Mouse (Mus musculus): Measurements from ENCODE around the gene Hexa. TPM values are rescaled to one million over a fixed set of nuclear protein-coding genes. Genes with fewer than 3 reads are reported as not detected.

The Hexa gene
- polyA plus RNA-seq, 1 experiment from 2014 or later, result 44.5 TPM

GRCm38 (mm10) chr9:59547869-59548268 is 8.5 kb downstream of the Hexa start:
- Histone ChIP-seq H3K4me1 (replicated peaks; ENCODE audit: control insufficient read depth, insufficient read depth, low read length) (no peaks in the 10 kb centered on the region), H3K9ac (ENCODE audit: low read length) (no peak overlapping the region), H3K27me3 (ENCODE audit: control insufficient read depth, insufficient read depth, low read length) (0 out of 2 replicates have a peak, but pooled peaks cover 2% of the 10 kb centered on the region), H3K36me3 (ENCODE audit: control insufficient read depth, insufficient read depth, low read length) (no peaks in the 10 kb centered on the region), H3K9me3 (ENCODE audit: control insufficient read depth, low read length) (no peaks in the 10 kb centered on the region), H3K27ac (ENCODE audit: low read depth, low read length) (no peak overlapping the region), H3K4me2 (ENCODE audit: low read depth, low read length, severe bottlenecking) (no peak overlapping the region), H3K4me3 (ENCODE audit: low read depth, low read length) (no peak overlapping the region)
- 91% methylated on average over 1 of the region's 1 CpGs for WGBS
- ATAC-seq (replicated peaks; ENCODE audit: low FRiP score) (no peak), DNase-seq (ENCODE audit: low spot score) (no peak)

DNA sequence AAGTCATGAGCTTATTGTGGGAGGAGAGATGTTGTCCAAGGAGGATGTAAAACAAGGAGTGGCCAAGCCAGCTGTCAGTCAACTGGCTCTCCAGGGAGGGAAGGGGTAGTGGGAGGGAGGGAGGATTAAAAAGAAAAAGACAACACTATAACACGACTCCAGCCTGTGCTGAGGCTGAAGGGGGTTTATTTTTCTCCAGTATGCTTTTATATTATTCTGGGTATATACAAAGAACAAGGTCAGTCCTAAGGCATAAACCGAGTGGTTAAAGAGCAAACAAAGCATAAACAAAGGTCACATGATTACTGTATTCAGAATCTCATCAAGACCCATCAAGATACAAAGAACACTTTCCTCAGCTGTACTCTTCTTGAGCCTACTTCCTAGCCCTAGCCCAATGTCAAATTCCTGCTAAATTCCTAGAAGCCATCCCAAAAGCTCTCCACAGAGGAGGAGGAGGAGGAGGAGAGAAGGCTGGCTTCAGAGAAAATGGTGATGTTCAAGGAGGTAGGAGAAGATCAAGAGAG is 9.7 kb downstream of the Hexa start:
- Histone ChIP-seq H3K27ac (ENCODE audit: low read depth, low read length) (no peak overlapping the region), H3K9me3 (ENCODE audit: control insufficient read depth, low read length) (no peaks in the 10 kb centered on the region), H3K9ac (ENCODE audit: low read length) (no peak overlapping the region), H3K36me3 (ENCODE audit: control insufficient read depth, insufficient read depth, low read length) (no peaks in the 10 kb centered on the region), H3K4me1 (replicated peaks; ENCODE audit: control insufficient read depth, insufficient read depth, low read length) (no peaks in the 10 kb centered on the region), H3K27me3 (ENCODE audit: control insufficient read depth, insufficient read depth, low read length) (0 out of 2 replicates have a peak, but pooled peaks cover 2% of the 10 kb centered on the region), H3K4me2 (ENCODE audit: low read depth, low read length, severe bottlenecking) (no peak overlapping the region), H3K4me3 (ENCODE audit: low read depth, low read length) (no peak overlapping the region)
- 52% methylated on average over 2 of the region's 2 CpGs for WGBS
- no peak for ATAC-seq (replicated peaks; ENCODE audit: low FRiP score)
- no peak for DNase-seq (ENCODE audit: low spot score)

- 90% methylated on average over 4 of the region's 4 CpGs for WGBS
- H3K27me3 ChIP-seq (ENCODE audit: control insufficient read depth, insufficient read depth, low read length), result 0 out of 2 replicates have a peak, but pooled peaks cover 2% of the 10 kb centered on the region
- no peak for ATAC-seq (replicated peaks; ENCODE audit: low FRiP score)
Observed at GRCm38 (mm10) chr9:59550077-59550476, 10.7 kb downstream of the Hexa start.

GRCm38 (mm10) chr9:59551017-59551416 is 11.7 kb downstream of the Hexa start:
- Histone ChIP-seq H3K36me3 (ENCODE audit: control insufficient read depth, insufficient read depth, low read length) (no peaks in the 10 kb centered on the region), H3K9me3 (ENCODE audit: control insufficient read depth, low read length) (no peaks in the 10 kb centered on the region), H3K27ac (ENCODE audit: low read depth, low read length) (no peak overlapping the region), H3K27me3 (ENCODE audit: control insufficient read depth, insufficient read depth, low read length) (0 out of 2 replicates have a peak, but pooled peaks cover 2% of the 10 kb centered on the region), H3K4me2 (ENCODE audit: low read depth, low read length, severe bottlenecking) (no peak overlapping the region), H3K4me1 (replicated peaks; ENCODE audit: control insufficient read depth, insufficient read depth, low read length) (no peaks in the 10 kb centered on the region), H3K9ac (ENCODE audit: low read length) (no peak overlapping the region), H3K4me3 (ENCODE audit: low read depth, low read length) (no peak overlapping the region)
- no peak for ATAC-seq (replicated peaks; ENCODE audit: low FRiP score)
- WGBS, result 90% methylated on average over 5 of the region's 5 CpGs
- no peak for DNase-seq (ENCODE audit: low spot score)

More at GRCm38 (mm10) chr9:59550077-59550476, 10.7 kb downstream of the Hexa start:
- Histone ChIP-seq H3K9me3 (ENCODE audit: control insufficient read depth, low read length) (no peaks in the 10 kb centered on the region), H3K4me3 (ENCODE audit: low read depth, low read length) (no peak overlapping the region), H3K27ac (ENCODE audit: low read depth, low read length) (no peak overlapping the region), H3K9ac (ENCODE audit: low read length) (no peak overlapping the region), H3K4me1 (replicated peaks; ENCODE audit: control insufficient read depth, insufficient read depth, low read length) (no peaks in the 10 kb centered on the region), H3K4me2 (ENCODE audit: low read depth, low read length, severe bottlenecking) (no peak overlapping the region), H3K36me3 (ENCODE audit: control insufficient read depth, insufficient read depth, low read length) (no peaks in the 10 kb centered on the region)
- DNase-seq (ENCODE audit: low spot score), result no peak

GRCm38 (mm10) chr9:59551620-59552031 is 12.3 kb downstream of the Hexa start:
- H3K36me3 ChIP-seq (ENCODE audit: control insufficient read depth, insufficient read depth, low read length), result no peaks in the 10 kb centered on the region
- no peak overlapping the region for H3K27ac ChIP-seq (ENCODE audit: low read depth, low read length)

DNA sequence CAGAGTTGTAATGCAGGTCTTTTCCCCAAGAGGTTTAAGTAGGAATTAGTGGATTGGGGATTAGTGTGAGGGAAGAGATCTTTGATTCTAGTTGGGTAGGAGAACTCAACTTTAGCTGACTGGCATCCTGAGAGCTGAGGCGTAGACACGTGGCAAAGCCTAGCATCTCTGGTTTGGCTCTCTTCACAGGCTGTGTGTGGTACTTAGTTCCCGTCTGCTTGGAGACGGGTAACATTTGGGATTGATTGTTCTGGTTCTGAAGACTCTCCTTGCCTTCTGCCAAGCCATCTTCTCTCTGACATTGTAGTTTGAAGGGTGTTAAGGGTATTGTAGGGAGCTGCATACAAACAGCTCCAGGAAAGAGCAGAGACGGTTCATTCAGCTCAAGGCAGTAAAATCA is 13.3 kb downstream of the Hexa start:
- Histone ChIP-seq H3K4me2 (ENCODE audit: low read depth, low read length, severe bottlenecking) (no peak overlapping the region), H3K27ac (ENCODE audit: low read depth, low read length) (no peak overlapping the region), H3K36me3 (ENCODE audit: control insufficient read depth, insufficient read depth, low read length) (no peaks in the 10 kb centered on the region), H3K27me3 (ENCODE audit: control insufficient read depth, insufficient read depth, low read length) (no peaks in the 10 kb centered on the region), H3K4me1 (replicated peaks; ENCODE audit: control insufficient read depth, insufficient read depth, low read length) (no peaks in the 10 kb centered on the region), H3K9me3 (ENCODE audit: control insufficient read depth, low read length) (no peaks in the 10 kb centered on the region), H3K9ac (ENCODE audit: low read length) (no peak overlapping the region), H3K4me3 (ENCODE audit: low read depth, low read length) (no peak overlapping the region)
- no peak for DNase-seq (ENCODE audit: low spot score)
- WGBS, result 86% methylated on average over 5 of the region's 5 CpGs
- no peak for ATAC-seq (replicated peaks; ENCODE audit: low FRiP score)

More at GRCm38 (mm10) chr9:59551620-59552031, 12.3 kb downstream of the Hexa start:
- Histone ChIP-seq H3K4me1 (replicated peaks; ENCODE audit: control insufficient read depth, insufficient read depth, low read length) (no peaks in the 10 kb centered on the region), H3K9ac (ENCODE audit: low read length) (no peak overlapping the region), H3K4me2 (ENCODE audit: low read depth, low read length, severe bottlenecking) (no peak overlapping the region), H3K9me3 (ENCODE audit: control insufficient read depth, low read length) (no peaks in the 10 kb centered on the region), H3K27me3 (ENCODE audit: control insufficient read depth, insufficient read depth, low read length) (0 out of 2 replicates have a peak, but pooled peaks cover 2% of the 10 kb centered on the region), H3K4me3 (ENCODE audit: low read depth, low read length) (no peak overlapping the region)
- ATAC-seq (replicated peaks; ENCODE audit: low FRiP score) (no peak), DNase-seq (ENCODE audit: low spot score) (no peak)
- WGBS, result 90% methylated on average over 3 of the region's 3 CpGs

DNA sequence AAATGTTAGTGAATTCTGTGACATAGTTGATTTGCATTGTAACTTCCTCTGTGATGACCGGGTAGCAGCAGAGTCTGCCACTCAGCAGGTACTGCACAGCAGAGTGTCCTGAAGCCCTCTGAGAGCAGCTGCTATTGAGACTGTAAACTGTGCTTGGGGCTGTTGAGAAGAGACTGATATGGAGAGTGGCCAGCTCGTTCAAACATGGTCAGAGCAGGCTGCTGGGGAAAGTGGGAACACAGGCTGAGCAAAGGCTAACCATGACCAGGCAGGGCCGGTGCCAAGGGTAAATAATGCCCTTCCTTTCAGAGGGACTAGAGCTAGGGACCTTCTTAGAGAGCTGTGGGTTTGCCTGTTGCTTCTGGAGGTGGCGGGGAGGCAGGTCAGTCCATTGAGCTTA is 14.4 kb downstream of the Hexa start:
- ATAC-seq (replicated peaks; ENCODE audit: low FRiP score) (no peak), DNase-seq (ENCODE audit: low spot score) (no peak)
- Histone ChIP-seq H3K9me3 (ENCODE audit: control insufficient read depth, low read length) (no peaks in the 10 kb centered on the region), H3K27ac (ENCODE audit: low read depth, low read length) (no peak overlapping the region), H3K4me1 (replicated peaks; ENCODE audit: control insufficient read depth, insufficient read depth, low read length) (no peaks in the 10 kb centered on the region), H3K4me2 (ENCODE audit: low read depth, low read length, severe bottlenecking) (no peak overlapping the region), H3K27me3 (ENCODE audit: control insufficient read depth, insufficient read depth, low read length) (no peaks in the 10 kb centered on the region), H3K9ac (ENCODE audit: low read length) (no peak overlapping the region), H3K36me3 (ENCODE audit: control insufficient read depth, insufficient read depth, low read length) (no peaks in the 10 kb centered on the region; the same call in 1 of the 2 replicates), H3K4me3 (ENCODE audit: low read depth, low read length) (no peak overlapping the region)
- 90% methylated on average over 4 of the region's 4 CpGs for WGBS

DNA sequence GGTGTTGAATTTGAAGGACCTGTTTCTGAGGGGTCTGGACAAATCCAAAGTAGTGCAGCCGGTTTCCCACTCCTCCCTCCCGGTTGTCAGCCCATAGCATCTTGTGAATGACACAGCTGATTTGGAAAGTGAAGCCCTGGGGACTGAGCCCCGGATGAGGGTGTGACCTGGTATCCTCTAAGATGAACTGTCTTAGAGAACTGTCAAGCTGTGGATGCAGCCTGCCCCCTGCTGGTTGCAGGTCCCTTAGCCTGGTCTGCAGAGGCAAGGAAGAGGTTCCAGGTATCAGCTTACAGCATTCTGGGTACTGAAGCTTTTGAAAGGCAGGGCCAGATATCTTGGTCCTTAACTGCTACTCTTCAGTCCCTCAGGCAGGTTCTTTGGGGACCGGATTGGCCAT is 26.3 kb downstream of the Hexa start:
- WGBS, result 29% methylated on average over 4 of the region's 4 CpGs

DNA sequence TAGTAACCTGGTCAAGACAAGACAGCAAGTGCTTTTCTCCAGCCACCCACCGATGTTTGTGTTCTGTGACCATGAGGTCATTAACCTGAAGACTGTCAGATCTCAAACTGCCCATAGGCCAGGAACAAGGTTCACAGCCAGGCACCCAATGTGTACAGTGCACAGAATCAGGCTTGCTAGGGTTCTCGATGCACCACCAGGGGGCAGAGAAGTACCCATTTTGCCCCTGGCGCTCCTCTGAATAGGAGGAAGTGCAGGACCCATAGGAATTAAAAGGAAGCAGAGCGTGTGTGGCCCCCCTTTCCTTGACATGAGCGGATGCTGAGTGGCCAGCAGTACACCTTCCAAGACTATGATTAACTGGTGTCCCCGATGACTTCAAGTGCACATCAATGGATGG is 27.8 kb downstream of the Hexa start:
- H3K4me2 ChIP-seq (ENCODE audit: low read depth, low read length, severe bottlenecking), result no peak overlapping the region
- ATAC-seq (replicated peaks; ENCODE audit: low FRiP score), result 0 out of 2 replicates have a peak, but pooled peaks have one; percentile 46
- H3K27me3 ChIP-seq (ENCODE audit: control insufficient read depth, insufficient read depth, low read length), result no peaks in the 10 kb centered on the region
- no peaks in the 10 kb centered on the region for H3K4me1 ChIP-seq (replicated peaks; ENCODE audit: control insufficient read depth, insufficient read depth, low read length)
- no peak overlapping the region for H3K9ac ChIP-seq (ENCODE audit: low read length)
- H3K4me3 ChIP-seq (ENCODE audit: low read depth, low read length), result no peak overlapping the region
- peak; percentile 80 for DNase-seq (ENCODE audit: low spot score)
- 37% methylated on average over 6 of the region's 6 CpGs for WGBS
- H3K36me3 ChIP-seq (ENCODE audit: control insufficient read depth, insufficient read depth, low read length), result no peaks in the 10 kb centered on the region
- H3K27ac ChIP-seq (ENCODE audit: low read depth, low read length), result no peak overlapping the region
- no peaks in the 10 kb centered on the region for H3K9me3 ChIP-seq (ENCODE audit: control insufficient read depth, low read length)

More for the DNA sequence above, 26.3 kb downstream of the Hexa start:
- Histone ChIP-seq H3K36me3 (ENCODE audit: control insufficient read depth, insufficient read depth, low read length) (no peaks in the 10 kb centered on the region), H3K9me3 (ENCODE audit: control insufficient read depth, low read length) (no peaks in the 10 kb centered on the region), H3K27ac (ENCODE audit: low read depth, low read length) (no peak overlapping the region), H3K4me2 (ENCODE audit: low read depth, low read length, severe bottlenecking) (no peak overlapping the region), H3K4me3 (ENCODE audit: low read depth, low read length) (no peak overlapping the region), H3K27me3 (ENCODE audit: control insufficient read depth, insufficient read depth, low read length) (no peaks in the 10 kb centered on the region), H3K9ac (ENCODE audit: low read length) (no peak overlapping the region), H3K4me1 (replicated peaks; ENCODE audit: control insufficient read depth, insufficient read depth, low read length) (no peaks in the 10 kb centered on the region)
- ATAC-seq (replicated peaks; ENCODE audit: low FRiP score) (no peak), DNase-seq (ENCODE audit: low spot score) (peak; percentile 80)

All from forebrain, embryonic 11.5 days (tissue).